Mouse (Mus musculus) myocyte (in vitro differentiated cells): ENCODE results near the gene Pld3. TPM values are rescaled to one million over a fixed set of nuclear protein-coding genes. Genes with fewer than 3 reads are reported as not detected.

Source experiments
- H3K27me3 ChIP-seq: one replicate; pipeline ENCODE4 v1.6.1; 2011; ENCODE audit not compliant: control insufficient read depth, insufficient read depth, insufficient read length
- H3K36me3 ChIP-seq: one replicate; pipeline ENCODE4 v1.6.1; 2011; ENCODE audit not compliant: control insufficient read depth, insufficient read depth
- H3K4me2 ChIP-seq: one replicate; pipeline ENCODE4 v1.6.1; 2011; ENCODE audit warnings: low read depth, control low read depth
- H3K4me3 ChIP-seq: one replicate; pipeline ENCODE4 v1.5.1; 2011; ENCODE audit warnings: mild to moderate bottlenecking, control low read depth, moderate library complexity
- H3K79me2 ChIP-seq: one replicate; pipeline ENCODE4 v1.6.1; 2011; ENCODE audit not compliant: control insufficient read depth, insufficient read depth
- H3ac ChIP-seq: one replicate; pipeline ENCODE4 v1.6.1; 2011; ENCODE audit not compliant: control insufficient read depth, insufficient read length
- CEBPB ChIP-seq: IDR thresholded peaks from 2 replicates; pipeline ENCODE4 v1.6.1; 2011; ENCODE audit warnings: mild to moderate bottlenecking, moderate library complexity; ENCODE audit not compliant: poor library complexity, insufficient read depth, severe bottlenecking
- E2F4 ChIP-seq: IDR thresholded peaks from one replicate; pipeline ENCODE4 v1.6.1; 2011; ENCODE audit warnings: mild to moderate bottlenecking, control low read depth, moderate library complexity; ENCODE audit not compliant: insufficient read depth
- MAX ChIP-seq: IDR thresholded peaks from one replicate; pipeline ENCODE4 v1.6.1; 2011; ENCODE audit warnings: low read depth, mild to moderate bottlenecking, control low read depth
- MYOD1 ChIP-seq, 3 experiments: IDR thresholded peaks; one replicate each; pipeline ENCODE4 v1.6.1; 2011; ENCODE audit warnings: control low read depth in 2 of 3, low read depth in 2 of 3, mild to moderate bottlenecking in 2 of 3, moderate library complexity in 1 of 3; ENCODE audit not compliant: insufficient read length in 2 of 3, control insufficient read depth in 1 of 3
- MYOG ChIP-seq, 3 experiments: IDR thresholded peaks; one replicate each; pipeline ENCODE4 v1.6.1; 2011; ENCODE audit warnings: control low read depth in 2 of 3, low read depth in 2 of 3, mild to moderate bottlenecking in 2 of 3; ENCODE audit not compliant: insufficient read length in 2 of 3, control insufficient read depth in 1 of 3, insufficient read depth in 1 of 3
- POLR2A ChIP-seq: IDR thresholded peaks from one replicate; pipeline ENCODE4 v1.6.1; 2011; ENCODE audit warnings: low read depth, mild to moderate bottlenecking, control low read depth, moderate library complexity; ENCODE audit not compliant: insufficient read length
- POLR2AphosphoS2 ChIP-seq: IDR thresholded peaks from one replicate; pipeline ENCODE4 v1.6.1; 2011; ENCODE audit warnings: low read depth, control low read depth; ENCODE audit not compliant: insufficient read length
- REST ChIP-seq: IDR thresholded peaks from one replicate; pipeline ENCODE4 v1.6.1; 2011; ENCODE audit warnings: mild to moderate bottlenecking, control low read depth, moderate library complexity; ENCODE audit not compliant: insufficient read depth, insufficient read length
- SRF ChIP-seq: IDR thresholded peaks from one replicate; pipeline ENCODE4 v1.6.1; 2011; ENCODE audit warnings: low read depth; ENCODE audit not compliant: control insufficient read depth, insufficient read length
- TCF12 ChIP-seq: IDR thresholded peaks from one replicate; pipeline ENCODE4 v1.6.1; 2011; ENCODE audit warnings: mild to moderate bottlenecking, control low read depth; ENCODE audit not compliant: poor library complexity, insufficient read depth, severe bottlenecking
- TCF3 ChIP-seq: IDR thresholded peaks from one replicate; pipeline ENCODE4 v1.6.1; 2011; ENCODE audit warnings: low read depth, control low read depth; ENCODE audit not compliant: insufficient read length
- USF1 ChIP-seq: IDR thresholded peaks from one replicate; pipeline ENCODE4 v1.6.1; 2011; ENCODE audit warnings: low read depth, mild to moderate bottlenecking, control low read depth, moderate library complexity
- polyA plus RNA-seq: library from polyadenylated mRNA; unstranded; fragments of >200 nt; fragmentation: generic; extraction: Trizol; gene quantifications from one replicate; pipeline ENCODE4 v1.2.1, GENCODE M21; 2012; ENCODE audit warnings: missing spikeins

The Pld3 gene
- polyA plus RNA-seq, 1 experiment, result 132 TPM

DNA sequence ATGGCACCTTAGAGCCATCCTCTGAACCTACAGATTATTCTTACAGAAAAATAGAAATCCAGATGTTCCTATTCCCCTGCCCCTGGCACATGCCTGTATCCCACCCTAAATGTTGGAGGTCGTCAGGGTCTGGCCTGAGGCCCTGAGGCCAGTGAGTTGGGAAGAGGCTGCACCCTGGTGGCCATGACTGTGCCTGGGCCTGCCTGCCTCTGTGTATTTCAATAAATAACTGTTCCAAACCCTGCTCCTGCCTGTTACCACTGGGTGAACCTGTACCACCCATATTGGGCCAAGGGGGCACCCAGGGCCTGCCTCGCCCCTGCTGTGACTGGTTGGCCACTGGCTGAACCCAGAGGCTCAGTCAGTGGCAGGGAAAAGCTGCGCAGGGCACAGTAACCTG lies 22.1 kb downstream of the Pld3 start:
- Histone ChIP-seq H3K27me3 (no peaks in the 10 kb centered on the region), H3K36me3 (peaks cover 8% of the 10 kb centered on the region)
- no peak for TF ChIP-seq E2F4
- no peak for TF ChIP-seq MAX
- TF ChIP-seq POLR2AphosphoS2, result no peak
- no peak for TF ChIP-seq MYOD1 (IDR thresholded peaks at IDR 0.05; ENCODE audit: control insufficient read depth in 1 of 3, insufficient read length in 2 of 3, low read depth in 2 of 3)
- no peak for TF ChIP-seq REST
- no peak for TF ChIP-seq MYOG (IDR thresholded peaks at IDR 0.05; ENCODE audit: control insufficient read depth in 1 of 3, insufficient read depth in 1 of 3, insufficient read length in 2 of 3, low read depth in 2 of 3)
- no peak for TF ChIP-seq USF1
- no peak for TF ChIP-seq TCF3
- no peak for TF ChIP-seq POLR2A
- TF ChIP-seq TCF12, result no peak
- TF ChIP-seq SRF, result no peak
- TF ChIP-seq CEBPB, result no peak

DNA sequence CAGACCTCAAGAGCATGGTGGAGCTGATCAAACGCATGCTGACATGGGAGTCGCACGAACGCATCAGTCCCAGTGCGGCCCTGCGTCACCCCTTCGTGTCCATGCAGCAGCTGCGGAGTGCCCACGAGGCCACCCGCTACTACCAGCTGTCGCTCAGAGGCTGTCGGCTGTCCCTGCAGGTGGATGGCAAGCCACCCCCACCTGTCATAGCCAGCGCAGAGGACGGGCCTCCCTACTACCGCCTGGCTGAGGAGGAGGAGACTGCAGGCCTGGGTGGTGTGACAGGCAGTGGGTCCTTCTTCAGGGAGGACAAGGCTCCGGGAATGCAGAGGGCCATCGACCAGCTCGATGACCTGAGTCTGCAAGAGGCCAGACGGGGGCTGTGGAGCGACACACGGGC lies 23.9 kb downstream of the Pld3 start:
- Histone ChIP-seq H3ac (no peak overlapping the region), H3K4me3 (no peak overlapping the region), H3K4me2 (no peak overlapping the region), H3K79me2 (no peaks in the 10 kb centered on the region), H3K27me3 (no peaks in the 10 kb centered on the region), H3K36me3 (no peaks in the 10 kb centered on the region)
- TF ChIP-seq TCF3 (peak; percentile 32), TCF12 (no peak), MYOG (IDR thresholded peaks at IDR 0.05; ENCODE audit: control insufficient read depth in 1 of 3, insufficient read depth in 1 of 3, insufficient read length in 2 of 3, low read depth in 2 of 3) (peak in 2 of 3 experiments; percentile 89 to 93), MYOD1 (IDR thresholded peaks at IDR 0.05; ENCODE audit: control insufficient read depth in 1 of 3, insufficient read length in 2 of 3, low read depth in 2 of 3) (peak in 2 of 3 experiments; percentile 70 to 71), USF1 (no peak)

More for the DNA sequence above, 22.1 kb downstream of the Pld3 start:
- no peak overlapping the region for H3ac ChIP-seq
- no peak overlapping the region for H3K4me2 ChIP-seq
- no peak overlapping the region for H3K4me3 ChIP-seq
- H3K79me2 ChIP-seq, result no peaks in the 10 kb centered on the region

DNA sequence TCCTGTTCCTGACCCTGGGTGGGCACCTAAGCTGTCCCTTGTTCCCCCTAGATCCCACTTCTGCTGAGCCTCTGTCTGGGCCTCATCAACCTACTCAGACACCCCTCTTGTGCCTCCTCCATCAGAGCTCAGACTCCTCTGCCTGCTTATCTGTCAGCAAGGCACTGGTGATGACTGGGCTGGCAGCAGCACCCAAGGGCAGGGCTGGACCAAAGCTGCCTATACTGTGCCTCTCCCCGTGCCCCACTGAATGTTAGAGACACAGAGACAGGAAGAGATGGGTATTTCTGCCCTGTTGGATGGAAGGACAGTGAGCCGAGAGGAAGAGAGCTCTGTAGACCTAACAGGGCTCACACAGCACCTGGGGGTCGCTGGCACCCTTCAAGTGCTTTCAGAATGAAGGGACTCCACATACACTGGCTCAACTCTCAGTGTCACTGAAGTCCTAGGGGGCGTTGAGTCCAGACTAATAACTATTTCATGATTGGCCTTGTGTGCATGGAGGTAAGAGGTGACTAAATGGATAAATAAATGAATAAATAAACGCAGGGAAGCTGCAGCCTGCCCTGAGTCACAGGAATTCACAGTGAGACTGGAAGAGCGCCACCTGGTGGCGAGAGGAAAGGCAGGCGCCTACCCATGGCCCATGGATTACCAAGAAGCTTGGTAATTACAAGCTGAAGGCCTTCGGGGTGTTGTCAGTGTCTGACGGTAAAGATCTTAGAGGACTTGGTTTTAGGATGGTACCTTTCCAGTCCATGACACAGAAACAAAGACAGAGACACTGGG lies 26.8 kb downstream of the Pld3 start:
- TF ChIP-seq TCF12 (no peak), POLR2AphosphoS2 (peak; percentile 14)
- no peak overlapping the region for H3K4me3 ChIP-seq
- no peak overlapping the region for H3ac ChIP-seq
- H3K79me2 ChIP-seq, result no peaks in the 10 kb centered on the region
- H3K27me3 ChIP-seq, result no peaks in the 10 kb centered on the region
- no peak overlapping the region for H3K4me2 ChIP-seq
- no peaks in the 10 kb centered on the region for H3K36me3 ChIP-seq

DNA sequence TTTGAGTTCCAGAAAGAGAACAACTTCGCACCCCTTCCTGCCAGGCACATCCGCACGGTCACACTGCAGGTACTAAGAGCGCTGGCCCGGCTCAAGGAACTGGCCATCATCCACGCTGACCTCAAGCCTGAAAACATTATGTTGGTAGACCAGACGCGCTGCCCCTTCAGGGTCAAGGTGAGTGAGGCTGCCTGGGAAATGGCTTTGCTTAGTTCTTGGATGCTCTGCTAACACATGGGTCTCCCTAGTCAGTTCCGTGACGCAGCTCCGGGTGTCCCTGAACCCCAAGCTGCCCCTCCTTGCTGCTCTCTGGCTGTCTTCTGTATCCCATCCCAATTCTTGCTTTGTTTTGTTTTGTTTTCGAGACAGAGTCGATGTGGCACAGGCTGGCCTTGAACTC lies 29.2 kb downstream of the Pld3 start:
- Histone ChIP-seq H3K4me2 (no peak overlapping the region), H3K36me3 (no peaks in the 10 kb centered on the region), H3K79me2 (no peaks in the 10 kb centered on the region), H3K4me3 (no peak overlapping the region), H3ac (no peak overlapping the region), H3K27me3 (no peaks in the 10 kb centered on the region)
- TF ChIP-seq MYOG (IDR thresholded peaks at IDR 0.05; ENCODE audit: control insufficient read depth in 1 of 3, insufficient read depth in 1 of 3, insufficient read length in 2 of 3, low read depth in 2 of 3) (no peak), TCF3 (no peak), USF1 (no peak), POLR2A (no peak), MAX (no peak), POLR2AphosphoS2 (no peak), REST (no peak), E2F4 (no peak), SRF (no peak)

DNA sequence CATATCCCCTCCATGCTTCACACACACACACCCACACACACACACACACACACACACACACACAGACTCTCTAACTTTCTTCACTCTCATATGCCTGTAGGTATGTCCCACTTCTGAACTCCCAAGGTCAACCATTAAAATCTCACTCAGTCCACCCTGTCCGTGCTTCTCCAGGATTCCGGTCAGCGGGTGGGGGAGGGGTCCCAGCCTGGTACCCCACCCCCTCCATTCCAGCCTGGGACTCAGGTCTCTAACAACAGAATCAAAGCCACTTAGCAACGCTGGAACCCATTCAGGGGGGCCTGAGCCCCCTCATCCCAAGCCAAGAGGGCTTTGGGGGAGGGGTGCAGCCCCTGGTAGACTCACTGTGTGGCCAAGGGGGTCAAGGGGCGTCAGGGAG lies 30.1 kb downstream of the Pld3 start, which contains the start of gene Hipk4:
Hipk4 (plus strand) TSS at position 301 of the 400 bp plus-strand sequence.
- Histone ChIP-seq H3ac (no peak within 1 kb of the TSS), H3K4me3 (no peak within 1 kb of the TSS), H3K4me2 (no peak within 1 kb of the TSS), H3K36me3 (no peaks in the 10 kb centered on the region), H3K79me2 (no peaks in the 10 kb centered on the region), H3K27me3 (no peaks in the 10 kb centered on the region)
- no peak for TF ChIP-seq MAX
- no peak for TF ChIP-seq E2F4
- TF ChIP-seq TCF12, result no peak
- TF ChIP-seq REST, result no peak
- TF ChIP-seq USF1, result no peak
- TF ChIP-seq MYOG (IDR thresholded peaks at IDR 0.05; ENCODE audit: control insufficient read depth in 1 of 3, insufficient read depth in 1 of 3, insufficient read length in 2 of 3, low read depth in 2 of 3), result no peak
- TF ChIP-seq POLR2AphosphoS2, result no peak
- no peak for TF ChIP-seq TCF3
- no peak for TF ChIP-seq SRF
- TF ChIP-seq MYOD1 (IDR thresholded peaks at IDR 0.05; ENCODE audit: control insufficient read depth in 1 of 3, insufficient read length in 2 of 3, low read depth in 2 of 3), result no peak
- no peak for TF ChIP-seq POLR2A
- TF ChIP-seq CEBPB, result no peak
